Mouse (Mus musculus): ENCODE measurements around the gene Rflna. TPM values are rescaled to one million over a fixed set of nuclear protein-coding genes. Genes with fewer than 3 reads are reported as not detected.

Gene Rflna
- total RNA-seq, 2 experiments from 2014 or later: not detected

DNA sequence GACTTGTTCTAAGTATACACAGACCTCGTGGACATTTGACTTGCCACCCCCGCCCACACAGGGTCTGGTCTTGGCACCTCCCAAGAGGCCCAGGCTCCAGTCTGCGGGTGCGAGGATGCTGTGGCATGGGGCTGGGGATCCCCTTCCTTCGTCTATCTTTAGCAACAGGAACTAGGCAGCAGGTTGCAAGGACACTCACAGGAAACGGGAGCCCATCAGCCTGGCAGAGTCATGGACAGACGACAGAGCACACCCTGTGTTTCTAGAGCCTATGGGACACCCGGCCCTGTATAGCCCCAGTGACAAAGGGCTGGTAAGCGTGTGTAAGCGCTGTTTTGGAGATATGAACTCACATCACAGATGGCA lies 49.2 kb downstream of the Rflna start:
- peak; percentile 45 for DNase-seq (ENCODE audit: low spot score)

DNA sequence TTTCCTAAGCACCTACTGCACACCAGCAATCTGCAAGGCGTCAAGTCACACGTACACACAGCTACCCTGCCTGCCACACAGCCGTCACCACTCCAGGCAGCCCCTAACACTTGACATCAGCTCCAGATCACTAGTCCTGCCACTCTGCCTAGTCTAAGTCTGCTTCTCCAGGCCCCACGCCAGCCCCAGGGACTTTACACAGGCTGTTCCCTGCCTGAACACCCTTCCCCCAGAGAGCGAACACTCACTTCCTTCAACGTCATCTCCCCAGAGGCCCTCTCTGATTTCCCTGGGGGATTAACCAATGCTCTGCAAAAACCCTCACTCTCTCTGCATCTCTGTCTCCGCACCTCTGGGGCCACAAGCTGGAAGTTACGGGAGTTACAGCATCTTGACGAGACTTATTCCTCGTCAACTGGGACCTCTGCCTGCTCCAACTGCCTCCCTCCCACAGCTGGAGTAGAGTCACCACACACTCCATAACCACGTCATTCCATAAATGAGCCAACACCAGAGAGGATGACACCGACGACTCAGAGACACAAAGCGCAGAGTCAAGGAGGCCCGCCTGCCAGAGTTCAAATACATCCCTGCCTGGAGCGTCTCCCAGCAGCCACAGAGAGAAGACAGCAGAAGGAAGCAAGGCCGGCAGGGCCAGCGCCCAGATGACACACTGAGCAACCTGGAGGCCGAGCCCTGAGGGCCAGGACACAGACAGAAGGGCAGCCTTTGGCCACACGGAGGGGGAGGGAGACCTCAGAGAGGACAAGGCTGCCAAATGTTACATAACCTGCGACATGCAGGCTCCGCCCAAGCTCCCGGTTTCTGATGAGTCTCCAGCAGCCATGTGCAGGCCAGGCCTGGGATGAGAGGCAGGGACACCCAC lies 49.8 kb downstream of the Rflna start:
- peak; percentile 84 for DNase-seq (ENCODE audit: low spot score)

DNA sequence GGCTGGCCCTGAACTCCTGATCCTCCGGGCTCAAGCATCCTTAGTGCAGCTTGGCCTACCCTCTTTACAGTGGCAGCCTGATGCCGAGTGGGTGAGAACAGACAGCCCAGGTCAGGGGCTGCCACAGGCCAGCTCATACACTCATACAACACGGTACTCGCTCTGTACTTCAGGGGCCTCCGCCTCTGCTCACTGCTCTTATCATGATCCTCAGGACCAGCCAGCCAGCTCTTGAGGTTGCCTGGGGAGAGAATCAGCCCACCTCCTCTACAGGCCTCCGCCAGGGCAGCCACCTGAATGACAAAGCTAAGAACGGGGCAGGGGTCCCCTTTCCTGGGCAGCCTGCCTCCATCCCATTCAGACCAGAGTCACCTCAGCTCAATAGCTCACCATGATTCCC lies 50.6 kb downstream of the Rflna start:
- no peak for DNase-seq (ENCODE audit: low spot score)

DNA sequence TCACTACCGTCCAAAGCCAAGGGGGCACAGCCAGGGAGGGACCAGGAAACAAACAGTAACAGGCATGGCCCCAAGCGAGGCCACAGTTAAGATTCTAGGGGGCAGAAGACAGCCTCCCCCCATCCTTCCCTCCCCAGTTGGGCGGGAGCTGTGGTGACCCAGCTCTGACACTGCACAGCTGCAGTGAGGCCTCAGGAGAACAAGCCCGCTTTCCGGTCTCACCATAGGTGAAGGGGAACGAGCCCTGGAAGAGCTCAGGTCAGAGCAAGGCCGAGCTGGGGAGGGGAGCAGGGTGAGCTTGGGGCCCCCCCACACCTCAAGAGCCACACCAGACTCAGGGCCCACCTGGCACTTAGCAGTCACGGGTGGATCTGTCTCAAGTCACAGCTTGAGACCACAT lies 52.9 kb downstream of the Rflna start:
- DNase-seq (ENCODE audit: low spot score): no peak

DNA sequence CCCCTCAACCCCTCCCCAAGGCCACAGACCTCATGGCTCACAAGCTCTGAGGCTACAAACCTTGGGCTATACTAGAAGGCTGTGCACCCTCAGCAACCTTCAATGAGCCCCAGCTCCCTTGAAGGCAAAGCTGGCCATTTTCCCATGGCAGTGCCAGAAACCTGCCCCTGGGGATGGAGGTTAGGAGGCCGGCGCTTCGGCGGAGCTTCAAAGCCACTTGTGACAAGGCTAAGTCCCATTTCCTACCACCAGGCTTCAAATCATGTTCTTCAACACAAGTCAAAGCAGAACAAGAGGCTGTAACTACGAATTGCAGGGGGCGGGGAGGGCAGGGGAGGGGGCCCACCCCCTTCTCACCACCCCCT lies 53.3 kb downstream of the Rflna start:
- DNase-seq (ENCODE audit: low spot score): no peak

DNA sequence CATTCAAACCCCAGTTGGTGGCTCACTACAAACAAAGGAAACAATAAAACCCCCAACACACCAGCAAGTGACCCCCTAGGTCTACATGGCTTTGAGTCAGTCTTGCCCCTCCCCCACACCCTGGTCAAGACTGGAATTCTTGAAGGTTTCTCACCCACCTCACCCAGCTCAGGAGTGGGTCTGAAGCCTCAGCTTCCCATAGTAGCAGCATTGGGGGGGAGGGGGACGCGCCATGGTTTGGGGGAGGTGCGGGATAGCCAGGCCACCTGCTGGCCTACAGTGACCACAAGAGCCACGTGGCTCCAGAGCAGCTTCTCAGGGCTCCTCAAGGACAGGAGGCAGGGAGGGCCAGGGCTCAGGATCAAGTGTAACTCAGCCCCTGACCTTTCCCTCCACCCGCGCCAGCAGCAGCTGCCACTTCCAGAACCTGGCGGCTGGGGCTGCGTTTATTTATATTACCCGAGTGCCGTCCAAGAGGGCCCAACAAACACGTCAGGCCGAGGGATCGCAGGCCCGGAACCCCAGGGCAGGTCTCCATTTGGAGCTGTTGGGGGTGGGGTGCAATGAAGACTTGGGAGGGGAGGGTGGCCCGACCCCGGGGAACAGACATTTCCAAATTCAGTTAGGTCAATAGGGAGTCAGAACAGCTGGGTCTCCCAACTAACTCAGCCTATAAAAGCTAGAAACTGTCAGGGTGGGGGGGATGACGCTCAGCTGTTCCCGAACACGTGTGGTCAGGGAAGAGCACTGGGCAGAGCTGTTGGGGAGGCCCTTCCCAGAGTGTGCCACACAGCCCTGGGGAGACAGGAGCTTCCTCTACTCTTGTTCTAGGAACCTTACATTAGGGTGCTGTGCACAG lies 53.9 kb downstream of the Rflna start:
- peak; percentile 91 for DNase-seq (ENCODE audit: low spot score)

DNA sequence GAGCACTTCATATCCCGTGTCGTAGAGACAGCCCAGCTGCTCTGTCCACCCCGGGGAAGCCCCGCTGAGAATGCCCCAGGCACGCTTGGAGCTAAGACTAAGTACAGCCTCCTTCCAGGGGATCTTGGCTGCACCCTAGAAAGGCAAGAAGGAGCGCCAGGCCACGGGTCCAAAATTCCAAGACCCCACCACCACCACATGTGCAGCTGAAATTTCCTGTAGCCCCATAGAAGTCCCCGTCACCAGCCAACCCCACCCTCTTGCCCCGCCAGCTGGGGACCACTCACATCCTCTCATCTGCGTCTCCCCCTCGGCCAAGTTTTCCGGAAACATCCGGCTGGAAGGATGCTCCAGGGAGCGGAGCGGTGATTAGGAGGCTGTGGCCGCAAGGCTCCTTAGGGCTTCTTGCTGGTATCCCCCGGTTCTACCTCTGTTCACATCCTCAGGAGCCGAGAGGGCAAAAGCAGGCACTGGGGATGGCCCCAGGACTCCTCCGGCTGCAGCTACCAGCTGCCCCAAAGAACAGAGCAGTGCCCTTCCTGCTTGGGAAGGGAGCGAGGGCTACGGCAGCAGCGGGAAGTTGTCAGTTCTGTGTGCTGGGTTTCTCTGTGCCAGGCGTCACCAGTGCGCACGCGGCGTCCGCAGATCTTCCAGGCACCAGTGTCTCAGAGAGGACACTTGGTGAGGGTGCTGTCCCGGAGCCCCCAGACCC lies 54.7 kb downstream of the Rflna start:
- peak; percentile 52 for DNase-seq (ENCODE audit: low spot score)

DNA sequence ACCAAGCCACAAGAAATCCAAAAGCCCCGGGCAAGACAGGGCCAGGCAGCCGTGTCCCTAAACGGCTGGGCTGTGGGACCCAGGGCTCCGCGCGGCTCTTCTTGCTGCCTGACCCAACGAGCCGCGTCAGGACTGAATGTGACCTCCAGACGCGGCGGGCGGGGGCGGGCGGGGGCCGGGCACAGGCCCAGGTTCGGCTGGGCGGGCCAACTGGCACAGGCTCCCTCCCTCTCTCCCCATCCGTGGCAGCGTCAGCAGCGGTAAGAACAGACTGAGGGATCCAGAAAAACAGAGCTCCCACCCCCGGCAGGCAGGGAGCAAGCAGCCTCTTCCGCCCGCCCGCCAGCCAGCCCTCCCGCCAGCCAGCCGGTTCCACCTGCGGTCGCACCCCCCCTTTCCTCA lies 55.2 kb downstream of the Rflna start:
- DNase-seq (ENCODE audit: low spot score): peak; percentile 83

Other genes with a start within 250 kb of the Rflna start
- gene Ccdc92, start 140.8 kb upstream of the Rflna start, total RNA-seq (2021): under 1 TPM; 0.30 to 0.45 TPM
- 10 to 100 TPM; 15.9 to 22.7 TPM for gene Zfp664, start 140.5 kb upstream of the Rflna start, total RNA-seq (2021)
- 100 to 1,000 TPM; 118 to 134 TPM for gene Ncor2, start 176.0 kb downstream of the Rflna start, total RNA-seq (2021)